Mouse (Mus musculus): ENCODE results near the gene Socs5. TPM values are rescaled to one million over a fixed set of nuclear protein-coding genes. Genes with fewer than 3 reads are reported as not detected.

Socs5 gene
- polyA plus RNA-seq, 1 experiment from 2014 or later: 15.5 TPM

- ATAC-seq (ENCODE audit: insufficient number of reproducible peaks, low FRiP score, low TSS enrichment, low read depth): no peak
- 83% methylated on average over 6 of the region's 6 CpGs for WGBS
- no peak overlapping the region for H3K9ac ChIP-seq
- H3K27ac ChIP-seq: no peak overlapping the region
- H3K9me3 ChIP-seq: no peaks in the 10 kb centered on the region; the same call in 1 of the 2 replicates
- H3K4me2 ChIP-seq: no peak overlapping the region
- no peaks in the 10 kb centered on the region for H3K4me1 ChIP-seq
- H3K36me3 ChIP-seq: no peaks in the 10 kb centered on the region
- H3K27me3 ChIP-seq: no peaks in the 10 kb centered on the region
- H3K4me3 ChIP-seq: no peak overlapping the region
Measured at GRCm38 (mm10) chr17:87085726-87086125, 21.8 kb upstream of the Socs5 start.

GRCm38 (mm10) chr17:87089296-87089695 lies 18.2 kb upstream of the Socs5 start:
- H3K36me3 ChIP-seq: no peaks in the 10 kb centered on the region
- no peaks in the 10 kb centered on the region for H3K9me3 ChIP-seq
- H3K4me3 ChIP-seq: no peak overlapping the region
- no peak for ATAC-seq (ENCODE audit: insufficient number of reproducible peaks, low FRiP score, low TSS enrichment, low read depth)
- no peak overlapping the region for H3K9ac ChIP-seq
- no peaks in the 10 kb centered on the region for H3K27me3 ChIP-seq
- H3K4me2 ChIP-seq: no peak overlapping the region
- 82% methylated on average over 7 of the region's 7 CpGs for WGBS
- H3K27ac ChIP-seq: no peak overlapping the region
- H3K4me1 ChIP-seq: peaks cover 8% of the 10 kb centered on the region; the same call in 1 of the 2 replicates

GRCm38 (mm10) chr17:87093061-87093460 lies 14.4 kb upstream of the Socs5 start:
- no peaks in the 10 kb centered on the region for H3K36me3 ChIP-seq
- no peak overlapping the region for H3K4me2 ChIP-seq
- no peaks in the 10 kb centered on the region for H3K9me3 ChIP-seq
- H3K9ac ChIP-seq: no peak overlapping the region
- WGBS: 57% methylated on average over 5 of the region's 5 CpGs
- H3K27me3 ChIP-seq: no peaks in the 10 kb centered on the region
- no peak overlapping the region for H3K4me3 ChIP-seq
- H3K4me1 ChIP-seq: peaks cover 8% of the 10 kb centered on the region; the same call in 1 of the 2 replicates
- no peak for ATAC-seq (ENCODE audit: insufficient number of reproducible peaks, low FRiP score, low TSS enrichment, low read depth)
- no peak overlapping the region for H3K27ac ChIP-seq

- Histone ChIP-seq H3K36me3 (no peaks in the 10 kb centered on the region), H3K9ac (no peak overlapping the region), H3K4me2 (no peak overlapping the region), H3K27me3 (no peaks in the 10 kb centered on the region), H3K4me1 (peaks cover 5% of the 10 kb centered on the region; the same call in 1 of the 2 replicates), H3K4me3 (no peak overlapping the region), H3K27ac (no peak overlapping the region), H3K9me3 (no peaks in the 10 kb centered on the region)
- 57% methylated on average over 2 of the region's 2 CpGs for WGBS
- ATAC-seq (ENCODE audit: insufficient number of reproducible peaks, low FRiP score, low TSS enrichment, low read depth): no peak
Measured at GRCm38 (mm10) chr17:87096951-87097350, 10.5 kb upstream of the Socs5 start.

GRCm38 (mm10) chr17:87097576-87097975 lies 9.9 kb upstream of the Socs5 start:
- no peak for ATAC-seq (ENCODE audit: insufficient number of reproducible peaks, low FRiP score, low TSS enrichment, low read depth)
- no peaks in the 10 kb centered on the region for H3K9me3 ChIP-seq
- H3K4me2 ChIP-seq: no peak overlapping the region
- no peaks in the 10 kb centered on the region for H3K36me3 ChIP-seq
- H3K27ac ChIP-seq: no peak overlapping the region
- H3K9ac ChIP-seq: no peak overlapping the region
- peaks cover 5% of the 10 kb centered on the region; the same call in 1 of the 2 replicates for H3K4me1 ChIP-seq
- no peaks in the 10 kb centered on the region for H3K27me3 ChIP-seq
- 62% methylated on average over 5 of the region's 5 CpGs for WGBS
- no peak overlapping the region for H3K4me3 ChIP-seq

GRCm38 (mm10) chr17:87100947-87101346 lies 6.5 kb upstream of the Socs5 start:
- Histone ChIP-seq H3K36me3 (no peaks in the 10 kb centered on the region), H3K27me3 (no peaks in the 10 kb centered on the region), H3K4me1 (0 out of 2 replicates have a peak, but pooled peaks cover 3% of the 10 kb centered on the region), H3K27ac (no peak overlapping the region), H3K4me3 (no peak overlapping the region), H3K4me2 (no peak overlapping the region), H3K9me3 (no peaks in the 10 kb centered on the region), H3K9ac (no peak overlapping the region)
- 69% methylated on average over 4 of the region's 4 CpGs for WGBS
- ATAC-seq (ENCODE audit: insufficient number of reproducible peaks, low FRiP score, low TSS enrichment, low read depth): no peak

GRCm38 (mm10) chr17:87102636-87103035 lies 4.8 kb upstream of the Socs5 start:
- ATAC-seq (ENCODE audit: insufficient number of reproducible peaks, low FRiP score, low TSS enrichment, low read depth): no peak
- no peaks in the 10 kb centered on the region for H3K36me3 ChIP-seq
- WGBS: 58% methylated on average over 8 of the region's 8 CpGs
- no peak overlapping the region for H3K4me2 ChIP-seq
- H3K4me3 ChIP-seq: no peak overlapping the region
- H3K9me3 ChIP-seq: no peaks in the 10 kb centered on the region
- H3K9ac ChIP-seq: no peak overlapping the region
- peaks cover 11% of the 10 kb centered on the region; the same call in 1 of the 2 replicates for H3K4me1 ChIP-seq
- no peak overlapping the region for H3K27ac ChIP-seq
- no peaks in the 10 kb centered on the region for H3K27me3 ChIP-seq

GRCm38 (mm10) chr17:87103060-87103459 lies 4.4 kb upstream of the Socs5 start:
- Histone ChIP-seq H3K27ac (no peak overlapping the region), H3K27me3 (no peaks in the 10 kb centered on the region), H3K4me3 (no peak overlapping the region), H3K9ac (no peak overlapping the region), H3K4me2 (no peak overlapping the region), H3K9me3 (no peaks in the 10 kb centered on the region), H3K36me3 (no peaks in the 10 kb centered on the region), H3K4me1 (peaks cover 12% of the 10 kb centered on the region; the same call in 1 of the 2 replicates)
- WGBS: 74% methylated on average over 5 of the region's 5 CpGs
- no peak for ATAC-seq (ENCODE audit: insufficient number of reproducible peaks, low FRiP score, low TSS enrichment, low read depth)

GRCm38 (mm10) chr17:87104276-87104675 lies 3.2 kb upstream of the Socs5 start:
- no peaks in the 10 kb centered on the region for H3K36me3 ChIP-seq
- H3K9ac ChIP-seq: no peak overlapping the region
- no peak overlapping the region for H3K4me2 ChIP-seq
- no peak for ATAC-seq (ENCODE audit: insufficient number of reproducible peaks, low FRiP score, low TSS enrichment, low read depth)
- H3K4me1 ChIP-seq: peaks cover 21% of the 10 kb centered on the region; the same call in 1 of the 2 replicates
- WGBS: 82% methylated on average over 4 of the region's 4 CpGs
- H3K27me3 ChIP-seq: no peaks in the 10 kb centered on the region
- H3K4me3 ChIP-seq: no peak overlapping the region
- H3K27ac ChIP-seq: no peak overlapping the region
- no peaks in the 10 kb centered on the region for H3K9me3 ChIP-seq

GRCm38 (mm10) chr17:87105941-87106340 lies 1.5 kb upstream of the Socs5 start:
- H3K4me3 ChIP-seq: peak overlapping the region; percentile 80; the same call in 1 of the 2 replicates
- H3K27ac ChIP-seq: peak overlapping the region; percentile 88
- H3K4me1 ChIP-seq: peaks cover 21% of the 10 kb centered on the region; the same call in 1 of the 2 replicates
- no peak for ATAC-seq (ENCODE audit: insufficient number of reproducible peaks, low FRiP score, low TSS enrichment, low read depth)
- H3K4me2 ChIP-seq: peak overlapping the region; percentile 78
- no peaks in the 10 kb centered on the region for H3K9me3 ChIP-seq
- no peak overlapping the region for H3K9ac ChIP-seq
- no peaks in the 10 kb centered on the region for H3K36me3 ChIP-seq
- WGBS: 86% methylated on average over 7 of the region's 7 CpGs
- no peaks in the 10 kb centered on the region for H3K27me3 ChIP-seq

GRCm38 (mm10) chr17:87106691-87107523 lies 572 bp upstream of the Socs5 start:
- Histone ChIP-seq H3K4me1 (peaks cover 21% of the 10 kb centered on the region; the same call in 1 of the 2 replicates), H3K4me2 (peak overlapping the region; percentile 78), H3K27me3 (no peaks in the 10 kb centered on the region), H3K9ac (peak overlapping the region; percentile 85), H3K4me3 (peak overlapping the region; percentile 80), H3K36me3 (no peaks in the 10 kb centered on the region), H3K27ac (peak overlapping the region; percentile 90), H3K9me3 (no peaks in the 10 kb centered on the region)
- ATAC-seq (ENCODE audit: insufficient number of reproducible peaks, low FRiP score, low TSS enrichment, low read depth): peak; percentile 99
- under 1% methylated on average over 49 of the region's 51 CpGs for WGBS

GRCm38 (mm10) chr17:87108507-87109292 lies 1.2 kb downstream of the Socs5 start:
- no peaks in the 10 kb centered on the region for H3K36me3 ChIP-seq
- WGBS: 34% methylated on average over 13 of the region's 13 CpGs
- ATAC-seq (ENCODE audit: insufficient number of reproducible peaks, low FRiP score, low TSS enrichment, low read depth): no peak
- H3K9ac ChIP-seq: no peak overlapping the region
- peak overlapping the region; percentile 78 for H3K4me2 ChIP-seq
- peaks cover 21% of the 10 kb centered on the region; the same call in 1 of the 2 replicates for H3K4me1 ChIP-seq
- no peak overlapping the region for H3K27ac ChIP-seq
- no peaks in the 10 kb centered on the region for H3K9me3 ChIP-seq
- H3K27me3 ChIP-seq: no peaks in the 10 kb centered on the region
- H3K4me3 ChIP-seq: peak overlapping the region; percentile 80
